Mouse (Mus musculus) retina, adult 2 months (tissue): ENCODE data around the gene Gm17349.
A peak's percentile ranks its signal among the peaks of the same experiment; 100 is the strongest.

Experiments
- DNase-seq: peaks from one replicate; pipeline ENCODE4 v3.0.0-alpha.2; 2012; ENCODE audit warnings: low read depth, low spot score

The Gm17349 gene

GRCm38 (mm10) chr15:99699715-99700114, 5.6 kb downstream of the Gm17349 start:
- no peak for DNase-seq

GRCm38 (mm10) chr15:99698533-99699085, 6.7 kb downstream of the Gm17349 start:
- no peak for DNase-seq

- DNase-seq = no peak
These were observed 8.0 kb downstream of the Gm17349 start for GRCm38 (mm10) chr15:99697309-99697708.

DNA sequence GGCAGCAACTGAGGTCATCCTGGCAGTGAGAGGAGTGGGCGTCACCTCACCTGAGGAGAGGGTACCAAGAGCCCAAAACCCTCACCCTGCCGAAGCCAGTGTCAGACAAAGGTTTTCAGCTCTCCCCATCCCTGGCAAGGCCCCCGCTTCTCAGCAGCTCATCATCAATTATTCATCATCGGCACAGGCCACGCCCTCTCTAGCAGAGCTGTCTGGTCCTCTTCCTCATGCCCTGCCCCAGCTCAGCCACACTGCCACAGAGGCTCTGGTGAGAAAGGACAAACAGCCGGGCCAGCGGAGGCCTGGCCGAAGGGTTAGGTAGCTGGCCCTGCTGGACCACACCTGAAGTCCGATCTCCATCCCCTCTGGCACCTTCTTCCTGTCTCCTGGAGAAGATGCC, 13.3 kb downstream of the Gm17349 start:
- no peak for DNase-seq

DNA sequence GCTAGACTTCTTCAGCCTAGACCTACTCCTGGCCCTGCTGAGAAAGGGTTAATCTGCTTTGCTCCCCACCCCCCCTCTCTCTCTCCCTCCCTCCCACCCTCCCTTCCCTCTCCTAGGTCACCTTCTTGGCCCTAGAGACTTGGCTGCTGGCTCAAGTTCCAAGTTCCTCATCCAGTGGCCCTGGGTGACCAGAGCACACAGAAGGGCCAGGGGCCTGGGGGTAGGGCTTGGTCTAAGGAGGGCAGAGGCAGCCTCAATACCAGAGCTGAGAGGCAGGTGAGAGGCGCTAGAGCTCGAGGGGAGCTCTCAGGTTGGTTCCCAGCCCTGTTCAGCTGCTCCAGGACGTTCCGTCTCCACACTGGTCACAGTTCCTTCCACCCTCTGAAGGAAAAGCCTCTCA, 14.4 kb downstream of the Gm17349 start:
- no peak for DNase-seq

- DNase-seq = peak; percentile 44
These were observed 16.6 kb downstream of the Gm17349 start for GRCm38 (mm10) chr15:99688712-99689111.

- no peak for DNase-seq
These were observed 21.1 kb downstream of the Gm17349 start for GRCm38 (mm10) chr15:99684156-99684555.

GRCm38 (mm10) chr15:99682880-99683279, 22.4 kb downstream of the Gm17349 start:
- DNase-seq = no peak

DNA sequence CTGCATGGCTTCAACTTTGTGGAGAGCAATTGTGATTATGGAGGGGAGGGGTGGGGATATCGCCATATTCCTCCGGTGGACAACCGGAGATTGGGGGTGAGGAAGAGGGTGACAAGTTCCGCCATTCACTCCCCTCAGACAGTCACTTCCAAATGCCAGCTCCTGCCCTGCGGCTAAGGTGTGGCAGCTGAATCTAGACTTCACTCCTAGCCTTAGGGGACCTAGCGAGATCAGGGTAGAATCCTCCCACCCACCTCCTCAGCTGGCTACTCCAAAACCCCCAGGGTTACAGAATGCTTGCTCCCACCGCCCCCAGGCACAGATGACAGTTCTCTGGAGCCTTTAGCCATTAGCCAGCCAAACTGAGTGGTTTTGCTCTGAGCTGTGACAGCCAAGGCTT, 26.3 kb downstream of the Gm17349 start:
- DNase-seq = no peak

DNA sequence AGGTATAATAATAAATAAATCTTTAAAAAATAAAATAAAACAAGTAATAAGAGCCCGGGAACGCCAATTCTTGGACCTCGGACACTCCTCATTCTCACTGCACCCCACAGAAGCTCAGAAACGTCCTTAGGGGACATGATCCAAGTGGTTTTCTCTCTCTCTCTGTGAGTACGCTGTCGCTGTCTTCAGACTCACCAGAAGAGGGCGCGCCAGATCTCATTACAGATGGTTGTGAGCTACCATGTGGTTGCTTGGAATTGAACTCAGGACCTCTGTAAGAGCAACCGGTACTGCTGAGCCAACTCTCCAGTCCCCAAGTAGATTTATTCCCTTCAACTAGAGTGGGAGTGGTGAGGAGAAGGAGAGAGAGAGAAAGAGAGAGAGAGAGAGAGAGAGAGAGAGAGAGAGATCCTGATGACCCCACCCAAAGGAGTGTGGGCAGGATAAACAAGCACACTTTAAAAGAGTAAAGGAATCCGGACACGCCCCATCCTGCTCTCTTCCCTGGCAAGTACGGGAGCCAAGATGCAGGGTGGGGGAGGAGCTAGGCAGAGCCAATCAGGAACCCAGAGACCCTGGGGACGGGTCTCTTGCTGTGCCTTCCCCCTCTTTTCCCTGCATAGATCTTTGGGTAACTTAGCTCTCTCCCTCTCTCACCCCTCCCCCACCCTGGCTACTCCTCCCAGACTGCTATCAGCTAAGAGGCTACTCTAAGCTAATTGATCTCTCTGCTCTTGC, 27.1 kb downstream of the Gm17349 start:
- DNase-seq = no peak

DNA sequence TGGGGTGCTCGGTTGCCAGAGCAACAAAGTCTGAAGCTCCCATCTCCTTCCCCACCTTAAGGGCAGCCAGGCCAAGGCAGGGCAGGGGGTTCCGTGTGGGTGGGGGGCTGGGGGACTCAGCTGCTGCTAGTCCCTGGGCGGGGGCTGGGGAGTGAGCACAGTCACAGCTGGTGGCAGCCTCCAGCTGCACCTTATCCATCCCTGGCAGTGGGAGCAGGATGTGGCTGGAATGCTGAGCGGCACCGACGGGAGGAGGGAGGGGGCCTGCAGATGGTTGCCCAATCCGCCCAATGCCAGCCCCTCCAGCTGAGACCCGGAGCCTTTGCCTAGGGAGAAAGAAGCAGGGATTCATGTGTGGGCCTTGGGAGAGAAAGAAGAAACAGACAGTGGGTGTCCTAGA, 28.2 kb downstream of the Gm17349 start:
- no peak for DNase-seq

- no peak for DNase-seq
These were observed 30.4 kb downstream of the Gm17349 start for GRCm38 (mm10) chr15:99674866-99675265.

DNA sequence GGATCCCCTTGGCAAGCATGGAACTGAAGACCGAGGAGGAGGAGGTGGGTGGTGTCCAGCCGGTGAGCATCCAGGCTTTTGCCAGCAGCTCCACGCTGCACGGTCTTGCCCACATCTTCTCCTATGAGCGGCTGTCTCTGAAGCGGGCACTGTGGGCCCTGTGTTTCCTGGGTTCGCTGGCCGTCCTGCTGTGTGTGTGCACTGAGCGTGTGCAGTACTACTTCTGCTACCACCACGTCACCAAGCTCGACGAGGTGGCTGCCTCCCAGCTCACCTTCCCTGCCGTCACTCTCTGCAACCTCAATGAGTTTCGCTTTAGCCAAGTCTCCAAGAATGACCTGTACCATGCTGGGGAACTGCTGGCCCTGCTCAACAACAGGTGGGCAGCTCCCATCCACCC, 33.5 kb downstream of the Gm17349 start:
- DNase-seq = no peak

- DNase-seq = no peak
These were observed 34.2 kb downstream of the Gm17349 start for GRCm38 (mm10) chr15:99670964-99671670.

DNA sequence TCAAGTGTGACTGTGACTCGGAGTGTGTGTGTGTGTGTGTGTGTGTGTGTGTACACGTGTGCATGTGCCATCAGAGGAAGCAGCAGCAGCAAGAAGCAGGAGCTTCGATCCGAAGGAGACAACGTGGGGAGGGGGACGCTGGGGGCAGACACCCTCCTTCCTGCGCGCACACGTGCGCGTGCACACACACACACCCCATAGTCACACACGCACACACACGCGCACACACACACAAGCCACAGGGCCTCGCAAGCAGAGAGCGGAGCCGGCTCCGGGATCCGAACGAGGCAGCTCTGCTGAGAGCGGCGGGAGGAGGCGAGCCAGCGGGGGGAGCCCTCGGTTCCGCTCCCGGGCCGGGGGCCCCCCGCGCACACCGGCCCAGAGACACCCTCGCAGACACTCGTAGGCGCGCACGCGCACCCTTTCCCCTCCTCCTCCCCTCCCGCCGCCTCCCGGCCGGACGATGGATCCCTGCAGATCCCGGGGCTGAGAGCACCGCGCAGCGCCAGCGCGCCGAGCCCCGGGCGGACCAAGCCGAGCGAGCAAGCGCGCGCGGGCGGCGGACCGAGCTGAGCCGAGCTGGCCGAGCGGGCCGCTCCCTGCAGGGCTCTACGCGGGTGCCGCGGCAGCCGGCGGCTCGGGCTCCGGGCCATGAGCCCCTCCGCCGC, 35.0 kb downstream of the Gm17349 start, which contains the start of gene Asic1:
TSS of gene Asic1 (plus strand) at position 215 of the 668 bp plus-strand sequence.
- DNase-seq = peak; percentile 30

- no peak for DNase-seq
These were observed 35.9 kb downstream of the Gm17349 start for GRCm38 (mm10) chr15:99669392-99669791.

- DNase-seq = no peak
These were observed 36.4 kb downstream of the Gm17349 start for GRCm38 (mm10) chr15:99668881-99669280.

DNA sequence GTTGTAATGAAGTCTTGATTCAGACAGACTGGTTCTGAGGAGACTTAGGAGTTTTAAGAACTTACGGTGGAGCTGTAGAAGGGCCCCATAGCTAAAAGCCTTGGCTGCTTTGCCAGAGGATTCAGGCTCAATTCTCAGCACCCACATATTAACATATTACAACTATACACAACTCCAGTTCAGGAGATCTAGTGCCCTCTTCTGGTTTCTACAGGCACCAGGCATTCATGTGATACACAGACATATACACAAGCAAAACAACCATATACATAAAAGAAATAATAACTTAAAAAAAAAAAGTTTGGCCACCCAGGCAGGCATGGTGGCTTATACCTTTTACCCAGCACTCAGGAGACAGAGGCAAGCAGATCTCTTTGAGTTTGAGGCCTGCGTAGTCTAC, 37.7 kb downstream of the Gm17349 start:
- no peak for DNase-seq

GRCm38 (mm10) chr15:99664600-99665451, 40.5 kb downstream of the Gm17349 start:
- DNase-seq = no peak

DNA sequence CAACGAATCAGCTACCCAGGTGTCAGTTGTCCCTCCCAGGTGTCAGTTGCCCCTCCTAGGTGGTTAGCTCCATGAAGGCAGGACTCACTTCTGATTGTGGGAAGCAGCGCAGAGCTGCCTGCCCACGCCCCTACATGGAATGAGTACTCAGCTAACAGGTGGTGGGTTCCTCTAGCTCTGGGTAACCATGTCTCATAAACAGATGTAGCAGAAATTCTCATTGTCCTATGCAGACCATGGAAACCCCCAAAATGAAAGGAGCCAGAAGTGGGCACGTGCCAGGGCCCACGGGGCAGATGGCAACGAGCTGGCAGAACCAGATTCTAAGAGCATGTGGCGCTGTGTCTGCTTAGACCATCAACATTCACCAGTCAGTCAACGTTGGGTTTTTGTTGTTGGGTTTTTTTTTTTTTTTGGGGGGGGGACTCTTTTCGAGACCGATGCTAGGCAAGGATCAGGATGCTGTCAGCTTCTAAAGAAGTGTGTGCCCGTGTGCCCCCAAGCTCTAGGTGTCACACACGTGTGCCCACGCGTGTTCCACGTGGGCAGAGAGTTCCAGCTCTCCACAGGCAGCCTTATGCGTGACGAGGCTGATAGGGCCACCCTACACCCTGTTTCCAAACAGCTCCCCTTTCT, 41.2 kb downstream of the Gm17349 start:
- DNase-seq = no peak

DNA sequence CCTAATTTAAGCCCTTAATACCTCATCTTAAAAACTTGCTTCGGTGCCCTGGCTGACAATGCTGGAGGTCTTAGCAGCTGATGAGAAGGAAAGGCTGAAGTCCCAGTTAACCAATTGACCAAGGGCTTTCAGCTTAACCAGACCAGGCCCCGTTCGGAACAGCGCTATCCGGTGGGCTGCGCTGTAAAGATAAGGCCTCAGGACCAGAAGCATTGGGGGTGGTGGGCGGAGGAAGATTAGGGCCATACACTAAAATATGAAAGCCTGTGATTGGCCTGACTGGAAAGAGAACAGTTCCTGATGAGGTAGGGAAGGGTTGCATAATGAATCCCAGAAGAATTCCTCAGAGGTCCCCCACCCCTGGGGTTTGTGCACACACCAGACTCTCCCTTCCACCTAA, 42.9 kb downstream of the Gm17349 start:
- no peak for DNase-seq
